Mouse (Mus musculus): ENCODE measurements around the gene Usf2. TPM values are rescaled to one million over a fixed set of nuclear protein-coding genes. Genes with fewer than 3 reads are reported as not detected.
A peak's percentile ranks its signal among the peaks of the same experiment; 100 is the strongest.

The Usf2 gene
- 32.0 and 38.8 TPM in 2 replicates for polyA plus RNA-seq (2016; fragmentation: Nextera tagmentation; extraction: Ambion mirVana)

- WGBS = 2% methylated on average over 32 of the region's 82 CpGs
- Histone ChIP-seq H3K4me2 (replicated peaks) (peak within 1 kb of the TSS; percentile 92), H3K36me3 (peaks cover 39% of the 10 kb centered on the region), H3K27ac (peak within 1 kb of the TSS; percentile 96), H3K4me3 (peak within 1 kb of the TSS; percentile 100), H3K9me3 (no peaks in the 10 kb centered on the region), H3K4me1 (peaks cover 22% of the 10 kb centered on the region), H3K9ac (peak within 1 kb of the TSS; percentile 98), H3K27me3 (replicated peaks) (no peaks in the 10 kb centered on the region)
- ATAC-seq (ENCODE audit: low FRiP score, low read depth) = peak; percentile 48
Observed at GRCm38 (mm10) chr7:30956756-30957366, at the start of gene Usf2. Gene Usf2 (minus strand): TSS chr7:30956803.

- Histone ChIP-seq H3K36me3 (no peaks in the 10 kb centered on the region), H3K9me3 (no peaks in the 10 kb centered on the region), H3K4me3 (no peak overlapping the region), H3K27ac (no peak overlapping the region), H3K9ac (no peak overlapping the region), H3K4me1 (0 out of 2 replicates have a peak, but pooled peaks cover 5% of the 10 kb centered on the region), H3K4me2 (replicated peaks) (no peak overlapping the region), H3K27me3 (replicated peaks) (no peaks in the 10 kb centered on the region)
- no peak for ATAC-seq (ENCODE audit: low FRiP score, low read depth)
- WGBS = 84% methylated on average over 8 of the region's 8 CpGs
Observed at GRCm38 (mm10) chr7:31002650-31003049, 46.0 kb upstream of the Usf2 start.

- no peaks in the 10 kb centered on the region for H3K27me3 ChIP-seq (replicated peaks)
- ATAC-seq (ENCODE audit: low FRiP score, low read depth) = no peak
- H3K27ac ChIP-seq = no peak overlapping the region
- H3K9me3 ChIP-seq = 0 out of 2 replicates have a peak, but pooled peaks cover 4% of the 10 kb centered on the region
- H3K36me3 ChIP-seq = no peaks in the 10 kb centered on the region
- no peak overlapping the region for H3K9ac ChIP-seq
- 57% methylated on average over 7 of the region's 7 CpGs for WGBS
- H3K4me2 ChIP-seq (replicated peaks) = no peak overlapping the region
- H3K4me1 ChIP-seq = 0 out of 2 replicates have a peak, but pooled peaks cover 5% of the 10 kb centered on the region
- H3K4me3 ChIP-seq = no peak overlapping the region
Observed at GRCm38 (mm10) chr7:31000505-31001020, 44.0 kb upstream of the Usf2 start.

- WGBS = 87% methylated on average over 2 of the region's 2 CpGs
- 0 out of 2 replicates have a peak, but pooled peaks cover 4% of the 10 kb centered on the region for H3K9me3 ChIP-seq
- H3K4me2 ChIP-seq (replicated peaks) = no peak overlapping the region
- H3K4me1 ChIP-seq = 0 out of 2 replicates have a peak, but pooled peaks cover 5% of the 10 kb centered on the region
- H3K27ac ChIP-seq = no peak overlapping the region
- H3K36me3 ChIP-seq = no peaks in the 10 kb centered on the region
- H3K27me3 ChIP-seq (replicated peaks) = no peaks in the 10 kb centered on the region
- ATAC-seq (ENCODE audit: low FRiP score, low read depth) = no peak
- no peak overlapping the region for H3K9ac ChIP-seq
- no peak overlapping the region for H3K4me3 ChIP-seq
Observed at GRCm38 (mm10) chr7:30996491-30996890, 39.9 kb upstream of the Usf2 start.

GRCm38 (mm10) chr7:30993986-30994385 lies 37.4 kb upstream of the Usf2 start:
- Histone ChIP-seq H3K9ac (no peak overlapping the region), H3K4me2 (replicated peaks) (no peak overlapping the region), H3K4me1 (no peaks in the 10 kb centered on the region), H3K27ac (no peak overlapping the region), H3K36me3 (no peaks in the 10 kb centered on the region), H3K9me3 (0 out of 2 replicates have a peak, but pooled peaks cover 4% of the 10 kb centered on the region), H3K27me3 (replicated peaks) (no peaks in the 10 kb centered on the region), H3K4me3 (no peak overlapping the region)
- 89% methylated on average over 5 of the region's 5 CpGs for WGBS
- no peak for ATAC-seq (ENCODE audit: low FRiP score, low read depth)

GRCm38 (mm10) chr7:30992148-30992547 lies 35.5 kb upstream of the Usf2 start:
- no peak for ATAC-seq (ENCODE audit: low FRiP score, low read depth)
- 86% methylated on average over 5 of the region's 5 CpGs for WGBS
- H3K27ac ChIP-seq = no peak overlapping the region
- H3K4me3 ChIP-seq = no peak overlapping the region
- no peaks in the 10 kb centered on the region for H3K4me1 ChIP-seq
- no peak overlapping the region for H3K4me2 ChIP-seq (replicated peaks)
- no peaks in the 10 kb centered on the region for H3K36me3 ChIP-seq
- no peak overlapping the region for H3K9ac ChIP-seq
- 0 out of 2 replicates have a peak, but pooled peaks cover 4% of the 10 kb centered on the region for H3K9me3 ChIP-seq
- no peaks in the 10 kb centered on the region for H3K27me3 ChIP-seq (replicated peaks)

- Histone ChIP-seq H3K27me3 (replicated peaks) (no peaks in the 10 kb centered on the region), H3K9ac (no peak overlapping the region), H3K27ac (no peak overlapping the region), H3K9me3 (no peaks in the 10 kb centered on the region), H3K36me3 (no peaks in the 10 kb centered on the region), H3K4me3 (no peak overlapping the region), H3K4me1 (no peaks in the 10 kb centered on the region), H3K4me2 (replicated peaks) (no peak overlapping the region)
- 86% methylated on average over 4 of the region's 4 CpGs for WGBS
- ATAC-seq (ENCODE audit: low FRiP score, low read depth) = no peak
Observed at GRCm38 (mm10) chr7:30988519-30989162, 32.0 kb upstream of the Usf2 start.

GRCm38 (mm10) chr7:30985357-30985756 lies 28.8 kb upstream of the Usf2 start:
- Histone ChIP-seq H3K27me3 (replicated peaks) (no peaks in the 10 kb centered on the region), H3K9ac (no peak overlapping the region), H3K36me3 (no peaks in the 10 kb centered on the region), H3K4me3 (no peak overlapping the region), H3K27ac (no peak overlapping the region), H3K4me1 (no peaks in the 10 kb centered on the region), H3K4me2 (replicated peaks) (no peak overlapping the region), H3K9me3 (no peaks in the 10 kb centered on the region)
- WGBS = 84% methylated on average over 9 of the region's 9 CpGs
- no peak for ATAC-seq (ENCODE audit: low FRiP score, low read depth)

- ATAC-seq (ENCODE audit: low FRiP score, low read depth) = no peak
- Histone ChIP-seq H3K36me3 (no peaks in the 10 kb centered on the region), H3K27me3 (replicated peaks) (no peaks in the 10 kb centered on the region), H3K9ac (no peak overlapping the region), H3K4me1 (no peaks in the 10 kb centered on the region), H3K9me3 (no peaks in the 10 kb centered on the region), H3K4me2 (replicated peaks) (no peak overlapping the region), H3K4me3 (no peak overlapping the region), H3K27ac (no peak overlapping the region)
- 90% methylated on average over 4 of the region's 4 CpGs for WGBS
Observed at GRCm38 (mm10) chr7:30981703-30982102, 25.1 kb upstream of the Usf2 start.

GRCm38 (mm10) chr7:30973501-30974289 lies 17.1 kb upstream of the Usf2 start, which contains the start of gene Fam187b:
Gene Fam187b (plus strand): TSS chr7:30973790.
- WGBS = under 1% methylated on average over 36 of the region's 37 CpGs
- Histone ChIP-seq H3K4me3 (peak within 1 kb of the TSS; percentile 33), H3K36me3 (no peaks in the 10 kb centered on the region), H3K9ac (peak within 1 kb of the TSS; percentile 42), H3K4me1 (peaks cover 10% of the 10 kb centered on the region), H3K27me3 (replicated peaks) (peaks cover 17% of the 10 kb centered on the region), H3K27ac (no peak within 1 kb of the TSS), H3K9me3 (no peaks in the 10 kb centered on the region), H3K4me2 (replicated peaks) (peak within 1 kb of the TSS; percentile 65)
- peak; percentile 81 for ATAC-seq (ENCODE audit: low FRiP score, low read depth)

- peak; percentile 14; the same call in 1 of the 2 replicates for ATAC-seq (ENCODE audit: low FRiP score, low read depth)
Observed at GRCm38 (mm10) chr7:30973251-30973500, 16.6 kb upstream of the Usf2 start, which contains the start of gene Lsr. Gene Lsr (minus strand): TSS chr7:30973464.

More at GRCm38 (mm10) chr7:30973251-30973500, 16.6 kb upstream of the Usf2 start, which contains the start of gene Lsr:
- H3K36me3 ChIP-seq = no peaks in the 10 kb centered on the region
- peak within 1 kb of the TSS; percentile 42 for H3K9ac ChIP-seq
- H3K4me3 ChIP-seq = peak within 1 kb of the TSS; percentile 33
- peak within 1 kb of the TSS; percentile 65 for H3K4me2 ChIP-seq (replicated peaks)
- no peak within 1 kb of the TSS for H3K27ac ChIP-seq
- 0% methylated on average over 19 of the region's 19 CpGs for WGBS
- no peaks in the 10 kb centered on the region for H3K9me3 ChIP-seq
- peaks cover 10% of the 10 kb centered on the region for H3K4me1 ChIP-seq
- peaks cover 17% of the 10 kb centered on the region for H3K27me3 ChIP-seq (replicated peaks)
